Mouse (Mus musculus) heart, embryonic 12.5 days (tissue): ENCODE measurements around the gene Pcgf3. TPM values are rescaled to one million over a fixed set of nuclear protein-coding genes. Genes with fewer than 3 reads are reported as not detected.
"Not testable (repeated sequence)": the region's sequence is repeated elsewhere in the genome, so short reads cannot be mapped to it uniquely, and the experiment has no call there.

ENCODE experiments used
- ATAC-seq: fragments of 200-750 bp; cut with Nextera tagmentation; 2 replicates; pipeline ENCODE4 v1.8.0; 2017; ENCODE audit warnings: moderate TSS enrichment, moderate library complexity; ENCODE audit not compliant: insufficient number of reproducible peaks, low FRiP score
- H3K27ac ChIP-seq: fragments of 300-500 bp; sonication (generic); 2 replicates; pipeline ENCODE4 v1.5.1; 2016; ENCODE audit warnings: mild to moderate bottlenecking, moderate library complexity; ENCODE audit not compliant: poor library complexity, severe bottlenecking
- H3K27me3 ChIP-seq: fragments of 300-500 bp; sonication (generic); replicated peaks from 2 replicates; pipeline ENCODE4 v1.6.1; 2016; ENCODE audit warnings: mild to moderate bottlenecking, moderate library complexity
- H3K36me3 ChIP-seq: fragments of 300-500 bp; sonication (generic); 2 replicates; pipeline ENCODE4 v1.6.1; 2016; ENCODE audit warnings: mild to moderate bottlenecking, moderate library complexity
- H3K4me1 ChIP-seq: fragments of 300-500 bp; sonication (generic); replicated peaks from 2 replicates; pipeline ENCODE4 v1.6.1; 2016; ENCODE audit warnings: mild to moderate bottlenecking
- H3K4me2 ChIP-seq: fragments of 300-500 bp; sonication (generic); 2 replicates; pipeline ENCODE4 v1.6.1; 2016; ENCODE audit warnings: mild to moderate bottlenecking, moderate library complexity
- H3K4me3 ChIP-seq: fragments of 300-500 bp; sonication (generic); 2 replicates; pipeline ENCODE4 v1.5.1; 2016; ENCODE audit warnings: mild to moderate bottlenecking
- H3K9ac ChIP-seq: fragments of 300-500 bp; sonication (generic); 2 replicates; pipeline ENCODE4 v1.6.1; 2016; ENCODE audit warnings: mild to moderate bottlenecking, moderate library complexity
- H3K9me3 ChIP-seq: fragments of 300-500 bp; sonication (generic); replicated peaks from 2 replicates; pipeline ENCODE4 v1.6.1; 2016; ENCODE audit warnings: mild to moderate bottlenecking, moderate library complexity
- WGBS: fragments of 180-500 bp; shearing (Covaris S2); methylation state at CpG from one replicate; pipeline ENCODE4 v1.1.7; 2016; 5-methylcytosine and 5-hydroxymethylcytosine counted together
- polyA plus RNA-seq: library from polyadenylated mRNA; unstranded; fragments of >200 nt; fragmentation: Nextera tagmentation; extraction: Ambion mirVana; gene quantifications from 2 replicates; pipeline ENCODE4 v1.2.1, GENCODE M21; 2016

Gene Pcgf3
- polyA plus RNA-seq, 1 experiment from 2014 or later = 24.7 TPM

DNA sequence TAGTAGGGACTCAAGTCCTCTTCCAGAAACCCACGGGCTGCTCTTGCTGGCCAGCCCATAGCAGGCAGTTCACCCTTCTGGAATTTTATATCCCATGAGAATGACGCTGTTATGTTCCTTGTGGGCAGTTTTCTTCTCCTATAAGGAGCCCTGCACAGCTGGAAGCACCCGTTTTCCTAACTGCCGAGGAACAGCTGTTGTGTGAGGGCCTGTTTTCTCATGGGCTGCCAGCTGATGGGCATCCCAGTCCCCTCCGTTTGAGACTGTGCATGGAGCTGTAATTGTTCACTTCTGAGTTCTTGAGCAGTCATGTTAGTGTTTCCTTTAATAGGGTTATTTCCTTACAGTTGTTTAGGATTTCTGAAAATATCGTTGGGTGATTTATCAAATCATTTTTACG, 8.6 kb downstream of the Pcgf3 start:
- no peak overlapping the region for H3K4me2 ChIP-seq
- H3K4me3 ChIP-seq = no peak overlapping the region
- H3K27me3 ChIP-seq = no peaks in the 10 kb centered on the region
- H3K4me1 ChIP-seq = peaks cover 33% of the 10 kb centered on the region
- H3K36me3 ChIP-seq = peaks cover 35% of the 10 kb centered on the region
- H3K9ac ChIP-seq = no peak overlapping the region
- 80% methylated on average over 7 of the region's 7 CpGs for WGBS
- H3K9me3 ChIP-seq = no peaks in the 10 kb centered on the region
- ATAC-seq = no peak
- no peak overlapping the region for H3K27ac ChIP-seq

DNA sequence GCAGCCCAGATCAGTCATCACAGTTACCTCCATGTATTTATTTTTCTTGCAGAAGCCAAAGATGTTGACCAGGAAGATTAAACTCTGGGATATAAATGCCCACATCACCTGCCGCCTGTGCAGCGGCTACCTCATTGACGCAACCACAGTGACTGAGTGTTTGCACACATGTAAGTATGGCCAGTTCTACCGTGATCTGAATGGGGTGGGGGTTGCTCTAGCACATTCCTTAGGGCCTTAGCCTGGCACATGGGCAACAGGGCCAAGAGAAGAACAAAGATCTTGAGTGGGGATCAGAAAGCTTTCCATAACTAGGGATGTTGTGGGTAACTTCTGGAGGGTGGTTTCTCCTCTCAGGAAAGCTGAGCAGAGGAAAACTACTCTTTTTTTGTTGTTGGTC, 12.7 kb downstream of the Pcgf3 start:
- 92% methylated on average over 4 of the region's 4 CpGs for WGBS
- Histone ChIP-seq H3K36me3 (peaks cover 68% of the 10 kb centered on the region), H3K27ac (no peak overlapping the region), H3K4me1 (0 out of 2 replicates have a peak, but pooled peaks cover 9% of the 10 kb centered on the region), H3K4me3 (no peak overlapping the region), H3K27me3 (no peaks in the 10 kb centered on the region), H3K9ac (no peak overlapping the region), H3K4me2 (no peak overlapping the region), H3K9me3 (no peaks in the 10 kb centered on the region)
- ATAC-seq = no peak

DNA sequence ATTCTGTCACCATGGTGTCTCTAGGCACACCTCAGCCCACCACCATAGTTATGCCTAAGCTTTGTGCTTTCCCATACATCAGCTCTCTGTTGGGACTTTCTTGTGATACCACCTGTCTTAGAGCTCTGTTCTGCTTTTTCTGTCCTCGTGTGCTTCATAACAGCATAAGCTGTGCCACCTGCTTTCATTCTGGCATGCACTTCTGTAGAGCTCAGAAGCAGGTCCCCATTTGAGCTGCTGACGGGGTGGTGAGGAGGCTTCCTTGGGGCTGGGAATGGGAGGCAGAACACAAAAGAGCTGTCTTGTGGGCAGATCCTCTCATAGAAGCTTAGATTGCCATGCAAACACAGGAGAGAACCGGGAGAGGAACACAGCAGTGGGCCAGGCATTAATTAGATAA, 14.9 kb downstream of the Pcgf3 start:
- no peaks in the 10 kb centered on the region for H3K27me3 ChIP-seq
- ATAC-seq = no peak
- no peak overlapping the region for H3K27ac ChIP-seq
- H3K9ac ChIP-seq = no peak overlapping the region
- 87% methylated on average over 3 of the region's 3 CpGs for WGBS
- no peaks in the 10 kb centered on the region for H3K9me3 ChIP-seq
- no peak overlapping the region for H3K4me3 ChIP-seq
- peaks cover 73% of the 10 kb centered on the region for H3K36me3 ChIP-seq
- no peak overlapping the region for H3K4me2 ChIP-seq
- H3K4me1 ChIP-seq = no peaks in the 10 kb centered on the region

DNA sequence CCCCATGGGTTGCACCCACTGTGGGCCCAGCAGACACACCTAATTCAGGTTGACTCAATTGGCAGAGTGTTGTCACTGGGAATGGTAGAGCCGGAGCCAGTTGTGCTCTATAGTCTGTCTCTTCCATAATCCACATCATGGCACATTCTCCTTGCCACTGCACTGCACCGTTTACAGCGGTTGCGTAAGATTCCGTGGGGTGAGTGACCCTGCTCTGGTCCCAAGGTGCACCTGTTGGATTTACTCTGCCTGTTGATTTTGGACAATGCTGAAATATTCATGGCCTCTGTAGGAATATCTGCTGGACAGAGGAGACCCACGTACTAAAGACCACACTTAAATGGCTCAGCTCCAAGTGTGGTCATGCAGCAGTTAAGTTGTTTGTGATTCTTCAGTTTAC, 22.0 kb downstream of the Pcgf3 start:
- WGBS = 94% methylated on average over 6 of the region's 6 CpGs
- H3K27ac ChIP-seq = no peak overlapping the region
- H3K36me3 ChIP-seq = peaks cover 49% of the 10 kb centered on the region

DNA sequence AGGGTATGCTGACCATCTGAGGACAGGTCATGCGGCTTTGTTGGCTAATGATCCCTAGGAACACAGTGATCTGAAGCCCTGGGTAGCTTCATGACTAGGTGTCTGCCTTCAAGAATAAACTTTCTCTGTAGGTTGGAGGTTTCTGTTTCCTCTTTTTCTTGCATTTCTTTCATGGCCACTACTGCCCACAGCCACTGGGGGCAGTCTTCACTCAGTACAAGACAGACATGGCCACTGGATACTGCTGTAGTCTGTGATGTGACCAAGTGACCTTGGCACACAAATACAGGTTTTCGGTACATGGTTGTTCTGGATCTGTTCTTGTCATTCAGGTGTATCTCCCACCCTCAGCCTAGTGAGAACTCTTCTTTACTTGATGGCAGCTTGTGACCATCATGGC, 24.2 kb downstream of the Pcgf3 start:
- H3K27me3 ChIP-seq = no peaks in the 10 kb centered on the region
- H3K9me3 ChIP-seq = no peaks in the 10 kb centered on the region
- no peaks in the 10 kb centered on the region for H3K4me1 ChIP-seq
- H3K36me3 ChIP-seq = peaks cover 60% of the 10 kb centered on the region
- H3K27ac ChIP-seq = no peak overlapping the region
- WGBS = 94% methylated on average over 2 of the region's 2 CpGs
- H3K9ac ChIP-seq = no peak overlapping the region
- H3K4me2 ChIP-seq = no peak overlapping the region
- no peak for ATAC-seq
- no peak overlapping the region for H3K4me3 ChIP-seq

More for the DNA sequence above, 22.0 kb downstream of the Pcgf3 start:
- H3K9ac ChIP-seq = no peak overlapping the region
- H3K4me3 ChIP-seq = no peak overlapping the region
- H3K4me2 ChIP-seq = no peak overlapping the region
- H3K9me3 ChIP-seq = no peaks in the 10 kb centered on the region
- no peaks in the 10 kb centered on the region for H3K27me3 ChIP-seq
- H3K4me1 ChIP-seq = no peaks in the 10 kb centered on the region
- ATAC-seq = no peak

DNA sequence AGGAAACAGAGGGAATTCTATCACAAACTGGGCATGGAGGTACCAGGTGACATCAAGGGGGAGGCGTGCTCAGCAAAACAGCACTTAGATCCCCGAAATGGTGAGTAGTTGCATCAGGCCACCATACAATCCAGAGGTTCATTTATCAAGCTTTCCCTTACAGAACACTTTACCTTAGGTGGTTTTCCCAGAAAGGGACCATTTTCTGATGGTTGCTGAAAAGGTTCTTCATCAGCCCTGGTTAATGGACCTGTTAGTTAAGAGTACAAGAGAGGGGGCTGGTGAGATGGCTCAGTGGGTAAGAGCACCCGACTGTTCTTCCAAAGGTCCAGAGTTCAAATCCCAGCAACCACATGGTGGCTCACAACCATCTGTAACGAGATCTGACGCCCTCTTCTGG, 25.1 kb downstream of the Pcgf3 start:
- H3K4me3 ChIP-seq, H3K27ac ChIP-seq, H3K9ac ChIP-seq, H3K4me2 ChIP-seq, H3K9me3 ChIP-seq, H3K4me1 ChIP-seq, ATAC-seq, H3K27me3 ChIP-seq: not testable (repeated sequence)
- H3K36me3 ChIP-seq = peaks cover 67% of the 10 kb centered on the region
- WGBS = 94% methylated on average over 5 of the region's 5 CpGs

DNA sequence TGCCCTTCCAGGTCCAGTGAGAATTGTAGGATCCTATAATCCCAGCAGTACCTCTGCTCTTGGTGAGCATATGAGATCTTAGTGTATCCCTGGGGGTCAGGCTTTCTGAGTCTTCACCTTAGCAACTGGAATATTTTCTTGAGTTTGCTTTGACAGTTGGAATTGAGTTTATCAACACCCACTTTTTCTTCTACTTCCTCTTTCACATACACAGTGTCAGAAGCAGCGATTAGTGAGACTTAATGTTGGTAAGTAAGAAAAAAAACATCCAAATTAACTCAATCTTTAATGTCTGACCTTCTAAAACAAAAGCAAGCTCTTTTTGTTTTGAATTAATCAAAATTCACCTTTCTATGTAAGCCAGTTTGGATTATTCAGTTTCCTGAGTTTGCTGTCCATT, 40.5 kb downstream of the Pcgf3 start:
- Histone ChIP-seq H3K9me3 (no peaks in the 10 kb centered on the region), H3K27ac (no peak overlapping the region), H3K36me3 (peaks cover 86% of the 10 kb centered on the region), H3K4me1 (no peaks in the 10 kb centered on the region), H3K27me3 (no peaks in the 10 kb centered on the region), H3K9ac (no peak overlapping the region), H3K4me2 (no peak overlapping the region), H3K4me3 (no peak overlapping the region)
- WGBS = 80% methylated on average over 1 of the region's 1 CpGs
- no peak for ATAC-seq

DNA sequence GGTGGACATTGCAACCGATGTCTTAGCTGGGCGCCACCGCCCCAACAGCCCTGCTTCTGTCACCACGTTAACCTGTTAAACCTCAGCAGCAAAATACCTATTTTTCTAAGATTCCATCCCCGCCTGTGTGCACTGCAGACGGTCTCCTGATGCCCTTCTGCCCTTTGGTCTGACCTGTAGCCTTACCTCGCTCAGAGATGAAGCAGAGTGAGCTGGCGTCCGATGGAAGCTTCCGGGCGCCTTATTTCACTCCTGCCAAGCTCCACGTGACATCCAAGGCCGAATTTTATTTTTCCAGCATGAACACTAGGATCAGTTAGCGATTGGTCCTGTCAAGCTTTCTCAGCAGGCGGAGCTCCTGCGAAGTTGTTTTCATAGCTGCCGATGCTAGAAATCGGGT, 41.3 kb downstream of the Pcgf3 start:
- no peaks in the 10 kb centered on the region for H3K27me3 ChIP-seq
- no peak overlapping the region for H3K4me3 ChIP-seq
- H3K4me1 ChIP-seq = no peaks in the 10 kb centered on the region
- no peak overlapping the region for H3K9ac ChIP-seq
- H3K4me2 ChIP-seq = no peak overlapping the region
- WGBS = 88% methylated on average over 18 of the region's 18 CpGs
- no peak overlapping the region for H3K27ac ChIP-seq
- H3K36me3 ChIP-seq = peaks cover 80% of the 10 kb centered on the region
- ATAC-seq = no peak
- no peaks in the 10 kb centered on the region for H3K9me3 ChIP-seq

DNA sequence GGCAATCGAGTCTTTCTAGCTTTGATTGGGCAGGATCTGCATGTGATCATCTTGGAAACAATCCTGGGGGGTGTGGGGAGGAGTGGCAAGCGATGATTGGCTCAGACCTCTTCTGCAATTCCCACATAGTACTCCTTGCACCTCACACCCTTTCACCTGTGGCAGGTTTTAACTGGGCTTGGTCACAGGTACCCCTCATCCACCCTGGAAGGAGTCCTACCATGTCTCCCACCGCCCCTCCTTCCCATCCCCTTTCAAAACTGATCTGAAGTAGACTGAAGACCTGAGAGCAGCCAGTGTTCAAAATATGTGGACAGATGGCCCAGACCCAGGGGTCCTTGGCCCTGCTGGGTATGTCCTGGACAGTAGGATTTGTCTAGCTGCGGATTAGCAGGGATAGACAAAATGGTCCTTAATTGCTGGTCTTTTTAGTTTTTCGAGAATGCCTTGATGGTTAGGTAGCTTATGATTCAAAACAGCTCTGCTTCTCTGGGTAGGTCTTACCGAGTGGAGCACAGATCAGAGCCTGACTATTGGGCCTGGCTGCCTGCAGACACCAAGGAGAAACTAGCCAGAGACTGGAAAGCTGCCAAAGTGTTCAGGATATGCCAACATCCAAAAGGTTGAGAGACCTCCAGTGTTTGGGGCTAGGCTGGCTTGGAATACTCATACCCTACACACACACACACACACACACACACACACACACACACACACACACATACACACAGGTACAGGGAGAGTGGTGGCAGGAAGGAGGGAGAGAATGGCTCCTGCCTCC, 54.7 kb downstream of the Pcgf3 start:
- Histone ChIP-seq H3K9ac (no peak overlapping the region), H3K27me3 (no peaks in the 10 kb centered on the region), H3K4me1 (no peaks in the 10 kb centered on the region), H3K4me3 (no peak overlapping the region), H3K27ac (no peak overlapping the region), H3K4me2 (no peak overlapping the region), H3K36me3 (no peaks in the 10 kb centered on the region), H3K9me3 (no peaks in the 10 kb centered on the region)
- WGBS = 64% methylated on average over 6 of the region's 6 CpGs
- ATAC-seq = no peak

DNA sequence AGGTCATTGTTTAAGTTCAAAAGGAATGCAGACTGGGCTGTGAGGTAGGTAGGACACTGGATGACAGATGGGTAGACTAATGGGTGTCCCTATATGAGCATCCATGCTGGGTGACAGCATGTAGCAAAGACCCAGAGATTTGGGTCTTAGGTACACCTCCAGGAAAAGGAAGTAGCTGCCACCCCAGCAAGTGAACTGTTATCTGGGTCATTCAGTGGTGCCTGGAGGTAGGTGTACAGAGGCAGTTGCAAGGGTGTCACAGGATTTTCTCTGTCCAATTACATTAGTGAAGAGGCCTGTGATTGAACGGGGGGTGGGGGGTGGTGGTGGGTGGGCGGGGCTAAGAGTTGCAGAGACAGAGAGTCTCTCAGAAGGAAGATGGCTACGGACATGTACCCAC, 55.6 kb downstream of the Pcgf3 start:
- H3K9me3 ChIP-seq = no peaks in the 10 kb centered on the region
- no peak overlapping the region for H3K27ac ChIP-seq
- no peaks in the 10 kb centered on the region for H3K4me1 ChIP-seq
- ATAC-seq = no peak
- H3K4me2 ChIP-seq = no peak overlapping the region
- H3K4me3 ChIP-seq = no peak overlapping the region
- H3K36me3 ChIP-seq = no peaks in the 10 kb centered on the region
- WGBS = 82% methylated on average over 3 of the region's 3 CpGs
- H3K27me3 ChIP-seq = no peaks in the 10 kb centered on the region
- H3K9ac ChIP-seq = no peak overlapping the region

DNA sequence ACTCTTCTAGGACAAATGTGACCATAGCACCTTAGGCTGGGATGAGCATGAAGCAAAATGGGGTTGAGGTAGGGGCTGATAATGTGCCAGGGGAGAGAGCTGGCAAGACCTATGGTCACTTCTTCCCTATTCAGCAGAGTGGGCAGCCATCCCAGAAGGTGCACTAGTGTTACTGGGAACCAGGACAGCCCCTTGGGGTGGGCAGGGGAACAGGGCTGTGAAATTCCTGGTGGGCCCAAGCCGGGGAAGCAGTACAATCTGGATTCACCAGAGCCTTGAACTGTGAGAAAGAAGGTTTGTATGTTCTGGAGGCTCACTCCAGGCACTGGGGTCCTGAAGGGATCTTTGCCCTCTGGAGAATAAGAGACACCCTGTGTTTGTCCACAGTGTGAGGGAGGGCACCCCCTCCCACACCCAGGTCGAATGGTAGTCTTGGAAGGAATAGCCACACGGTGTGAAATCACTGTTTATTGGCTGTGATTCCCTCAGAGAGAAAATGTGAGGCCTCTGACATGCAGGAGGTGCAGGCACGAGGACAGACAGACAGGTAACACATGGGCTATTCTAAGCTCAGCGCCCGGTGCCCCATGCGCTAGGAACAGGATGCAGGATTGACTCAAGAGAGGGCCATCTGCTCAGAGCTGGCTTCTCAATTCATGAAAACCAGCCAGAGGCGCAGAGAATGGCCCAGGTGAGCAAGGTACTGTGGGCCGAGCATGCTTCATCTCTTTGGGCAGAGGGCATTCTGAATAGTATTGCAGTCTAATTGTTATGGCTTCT, 57.3 kb downstream of the Pcgf3 start:
- Histone ChIP-seq H3K9ac (no peak overlapping the region), H3K4me1 (no peaks in the 10 kb centered on the region), H3K9me3 (no peaks in the 10 kb centered on the region), H3K27ac (no peak overlapping the region), H3K4me3 (no peak overlapping the region), H3K4me2 (no peak overlapping the region), H3K36me3 (no peaks in the 10 kb centered on the region), H3K27me3 (no peaks in the 10 kb centered on the region)
- 74% methylated on average over 9 of the region's 9 CpGs for WGBS
- ATAC-seq = no peak
